8 mouse cellular contexts compared by ENCODE assay signal in the genomic region with DNA sequence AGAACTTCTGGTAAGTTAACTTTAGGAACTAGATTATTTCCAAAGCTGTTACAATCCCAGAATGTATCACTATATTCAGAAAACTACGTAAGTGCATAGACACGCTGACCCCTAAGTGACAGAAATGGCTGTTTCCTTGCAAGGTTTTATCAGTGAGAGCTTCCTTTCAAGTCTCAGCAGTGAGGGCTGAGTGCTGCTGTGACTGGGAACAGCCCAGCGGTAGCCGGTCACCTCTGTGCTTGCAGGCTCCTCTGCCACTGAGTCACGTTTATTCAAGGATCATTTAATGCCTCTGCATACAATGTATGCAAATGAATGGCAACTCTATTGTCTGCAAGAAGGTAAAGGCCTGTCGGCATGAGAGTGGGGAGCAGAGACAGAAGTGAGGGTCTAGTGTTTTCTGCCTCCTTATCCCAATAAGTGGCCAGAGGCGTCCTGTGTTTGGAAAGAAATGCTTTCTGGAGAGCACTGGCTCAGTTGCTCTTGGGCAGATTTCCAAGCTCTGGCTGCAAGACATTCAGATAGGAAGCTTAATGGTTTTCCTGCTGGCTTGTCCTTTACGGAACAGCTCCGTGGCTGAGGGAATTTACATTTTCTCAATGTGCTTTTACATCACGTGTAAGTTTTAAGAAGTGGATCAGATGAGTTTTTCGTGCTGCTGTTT. TPM values are rescaled to one million over a fixed set of nuclear protein-coding genes. Genes with fewer than 3 reads are reported as not detected.
DNase-seq lines count a peak whose midpoint lies in the region; ATAC-seq and TF ChIP-seq lines count a peak whose summit lies in the region.

No protein-coding gene starts in this region.

- 0 out of 2 replicates have a peak, but pooled peaks cover 11% of the 10 kb centered on the region for H3K4me1 ChIP-seq in heart, postnatal 0 days (ENCODE audit: control insufficient read depth, insufficient read depth)

- no peak for TF ChIP-seq CTCF in heart, postnatal 0 days (IDR thresholded peaks at IDR 0.05; ENCODE audit: low read depth)

- DNase-seq in gastrocnemius, postnatal 14 days = peak; percentile 13
- no peak for DNase-seq in gastrocnemius, adult 18-20 months (ENCODE audit: low spot score)
- peak; percentile 44 for DNase-seq in testis, postnatal 10 days (ENCODE audit: low spot score)
- no peak for DNase-seq in testis, postnatal 14 days (ENCODE audit: low spot score)
- peak; percentile 68 for DNase-seq in heart, postnatal 0 days (ENCODE audit: low spot score)
- DNase-seq in thymus, postnatal 10 days (ENCODE audit: low spot score in 2 of 2) = no peak
- no peak for DNase-seq in thymus, adult 18-20 months
- no peak for DNase-seq in thymus, postnatal 0 days (ENCODE audit: low spot score)

- 0 out of 2 replicates have a peak, but pooled peaks have one; percentile 13 for TF ChIP-seq EP300 in heart, postnatal 0 days (IDR thresholded peaks at IDR 0.05; ENCODE audit: low read depth)

- peak overlapping the region; percentile 47 for H3K27ac ChIP-seq in heart, postnatal 0 days (ENCODE audit: low read depth)

- no peaks in the 10 kb centered on the region for H3K36me3 ChIP-seq in heart, postnatal 0 days (replicated peaks; ENCODE audit: control insufficient read depth, insufficient read depth, low read length)

- ATAC-seq in heart, postnatal 0 days (ENCODE audit: insufficient read depth, low read depth) = peak; percentile 89

- intact Hi-C loops in gastrocnemius, postnatal 14 days (cut with DNase I; ENCODE audit: low total_unique reads) = no loop called here

- no peaks in the 10 kb centered on the region for H3K9me3 ChIP-seq in heart, postnatal 0 days (replicated peaks; ENCODE audit: control insufficient read depth, low read length)

- no peak overlapping the region for H3K4me3 ChIP-seq in heart, postnatal 0 days (ENCODE audit: low read depth, low read length)

- WGBS in heart, postnatal 0 days = 7% methylated on average over 11 of the region's 11 CpGs

- H3K4me2 ChIP-seq in heart, postnatal 0 days (ENCODE audit: low read depth, low read length) = peak overlapping the region; percentile 40

- H3K9ac ChIP-seq in heart, postnatal 0 days (replicated peaks; ENCODE audit: low read depth, low read length) = 0 out of 2 replicates have a peak overlapping the region, but pooled peaks have one; percentile 8

- no peaks in the 10 kb centered on the region for H3K27me3 ChIP-seq in heart, postnatal 0 days (ENCODE audit: control insufficient read depth, insufficient read depth, low read length)

RNA-seq across cellular contexts. Expression of a gene that starts 43.7 kb away (rescaled TPM):
- total RNA-seq in gastrocnemius, postnatal 14 days (2021) = 1 to 10 TPM; 1.9 to 2.1 TPM
- 1 to 10 TPM; 2.2 to 2.3 TPM for total RNA-seq in gastrocnemius, adult 18-20 months (2021)
- 4.8 and 12.8 TPM in 2 replicates for total RNA-seq in heart, postnatal 0 days (2014; rRNA removed; ENCODE audit: low replicate concordance)
- polyA plus RNA-seq in heart, postnatal 0 days (2015; fragmentation: Nextera tagmentation; extraction: Ambion mirVana) = 5.2 and 5.8 TPM in 2 replicates
- 7.3 TPM in 2 replicates for polyA plus RNA-seq in thymus, postnatal 0 days (2015; fragmentation: Nextera tagmentation; extraction: Ambion mirVana)

Comparison
In these comparisons a context has a peak if more than half of its experiments do, and no peak if none do; other contexts are left out.
1. DNase-seq: peak in gastrocnemius, postnatal 14 days (single experiment), testis, postnatal 10 days (single experiment) and heart, postnatal 0 days (single experiment); none in gastrocnemius, adult 18-20 months (single experiment), testis, postnatal 14 days (single experiment), thymus, postnatal 10 days (0 of 2), thymus, adult 18-20 months (0 of 2) and thymus, postnatal 0 days (single experiment).